In genomic region chr17:85090120-85091099, GRCm38 (mm10) we compare ENCODE assay signal across 8 mouse cellular contexts. TPM values are rescaled to one million over a fixed set of nuclear protein-coding genes. Genes with fewer than 3 reads are reported as not detected.
DNase-seq lines count a peak whose midpoint lies in the region; ATAC-seq lines count a peak whose summit lies in the region.

Gene Prepl, minus strand, starts transcription at chr17:85090241.
Gene Camkmt, plus strand, starts transcription at chr17:85090552.

- peak; percentile 96 to 99 for DNase-seq in adrenal gland, adult (ENCODE audit: inconsistent age in 2 of 2, low spot score in 1 of 2)
- peak; percentile 98 for DNase-seq in embryo, embryonic 10.5 days (ENCODE audit: low spot score)
- DNase-seq in gastrocnemius, postnatal 14 days, result peak; percentile 95
- DNase-seq in left cerebral cortex, postnatal 10 days (ENCODE audit: extremely low spot score in 1 of 2, low spot score in 2 of 2), result peak; percentile 94 to 96
- peak; percentile 92 for DNase-seq in right cerebral cortex, postnatal 25 days
- peak; percentile 93 to 96 for DNase-seq in urinary bladder, postnatal 4 days (ENCODE audit: low spot score in 2 of 2)

- intact Hi-C loops in gastrocnemius, postnatal 14 days (cut with DNase I; ENCODE audit: low total_unique reads), result no loop called here
- intact Hi-C loops in left cerebral cortex, postnatal 10 days (cut with DNase I), result no loop called here

- peak; percentile 97 for ATAC-seq in inflammation-experienced regulatory T-cells, adult 6 months
- peak; percentile 95 for ATAC-seq in megakaryocyte-erythroid progenitor cell, adult 5-6 weeks (replicated peaks; ENCODE audit: low FRiP score, low TSS enrichment, poor library complexity, severe bottlenecking)

RNA-seq across cellular contexts. Expression of gene Prepl, which starts in this region (rescaled TPM):
- total RNA-seq in gastrocnemius, postnatal 14 days (2021), result 10 to 100 TPM; 85.9 to 87.3 TPM
- polyA plus RNA-seq in inflammation-experienced regulatory T-cells, adult 6 months (2017; shearing (Covaris generic)), result 10 to 100 TPM in 1 of 3 experiments, 1 to 10 TPM in 2; 9.3 to 10.9 (median 9.9) TPM
- total RNA-seq in left cerebral cortex, postnatal 10 days (2021), result 100 to 1,000 TPM; 308 to 319 TPM
- 24.8 and 26.5 TPM in 2 replicates for total RNA-seq in megakaryocyte-erythroid progenitor cell, adult 5-6 weeks (2014; fragmentation: Nextera tagmentation)
- total RNA-seq in megakaryocyte-erythroid progenitor cell, adult 5-6 weeks (2017), result 32.8 and 44.5 TPM in 2 replicates

RNA-seq across cellular contexts. Expression of gene Camkmt, which starts in this region (rescaled TPM):
- 1 to 10 TPM; 1.5 to 1.7 TPM for total RNA-seq in gastrocnemius, postnatal 14 days (2021)
- polyA plus RNA-seq in inflammation-experienced regulatory T-cells, adult 6 months (2017; shearing (Covaris generic)), result 10 to 100 TPM in 1 of 3 experiments, 1 to 10 TPM in 2; 5.6 to 10.0 (median 10.0) TPM
- total RNA-seq in left cerebral cortex, postnatal 10 days (2021), result 10 to 100 TPM; 11.8 to 12.5 TPM
- 5.6 and 7.8 TPM in 2 replicates for total RNA-seq in megakaryocyte-erythroid progenitor cell, adult 5-6 weeks (2014; fragmentation: Nextera tagmentation)
- 1.6 and 3.1 TPM in 2 replicates for total RNA-seq in megakaryocyte-erythroid progenitor cell, adult 5-6 weeks (2017)

Comparison
In these comparisons a context has a peak if more than half of its experiments do, and no peak if none do; other contexts are left out.
1. Peak in every context shown above with its lines: DNase-seq and ATAC-seq.